Mouse (Mus musculus) forebrain, embryonic 11.5 days (tissue): ENCODE data around the gene Myo18a. TPM values are rescaled to one million over a fixed set of nuclear protein-coding genes. Genes with fewer than 3 reads are reported as not detected.
A peak's percentile ranks its signal among the peaks of the same experiment; 100 is the strongest.

Experiments used
- ATAC-seq: fragments of 200-750 bp; cut with Nextera tagmentation; replicated peaks from 2 replicates; pipeline ENCODE4 v1.8.0; 2017; ENCODE audit warnings: moderate TSS enrichment; ENCODE audit not compliant: low FRiP score
- DNase-seq: peaks from one replicate; pipeline ENCODE4 v3.0.0-alpha.2; 2017; ENCODE audit warnings: low spot score
- H3K27ac ChIP-seq: fragments of 300-500 bp; sonication (generic); 2 replicates; pipeline ENCODE4 v1.5.1; 2014; ENCODE audit warnings: low read depth, low read length
- H3K27me3 ChIP-seq: fragments of 300-500 bp; sonication (generic); 2 replicates; pipeline ENCODE4 v1.6.1; 2014; ENCODE audit warnings: mild to moderate bottlenecking, low read length, mixed read lengths; ENCODE audit not compliant: control insufficient read depth, insufficient read depth
- H3K36me3 ChIP-seq: fragments of 300-500 bp; sonication (generic); 2 replicates; pipeline ENCODE4 v1.6.1; 2014; ENCODE audit warnings: mild to moderate bottlenecking, low read length, moderate library complexity, mixed read lengths; ENCODE audit not compliant: control insufficient read depth, insufficient read depth
- H3K4me1 ChIP-seq: fragments of 300-500 bp; sonication (generic); replicated peaks from 2 replicates; pipeline ENCODE4 v1.6.1; 2014; ENCODE audit warnings: low read length, mixed read lengths; ENCODE audit not compliant: control insufficient read depth, insufficient read depth
- H3K4me2 ChIP-seq: fragments of 300-500 bp; sonication (generic); 2 replicates; pipeline ENCODE4 v1.6.1; 2014; ENCODE audit warnings: low read depth, mild to moderate bottlenecking, low read length, moderate library complexity, mixed read lengths; ENCODE audit not compliant: severe bottlenecking
- H3K4me3 ChIP-seq: fragments of 300-500 bp; sonication (generic); 2 replicates; pipeline ENCODE4 v1.5.1; 2014; ENCODE audit warnings: low read depth, low read length
- H3K9ac ChIP-seq: fragments of 300-500 bp; sonication (generic); 2 replicates; pipeline ENCODE4 v1.6.1; 2014; ENCODE audit warnings: low read length
- H3K9me3 ChIP-seq: fragments of 300-500 bp; sonication (generic); 2 replicates; pipeline ENCODE4 v1.6.1; 2016; ENCODE audit warnings: low read length, mixed read lengths; ENCODE audit not compliant: control insufficient read depth
- whole genome bisulfite sequencing: fragments of 180-500 bp; shearing (Covaris S2); extraction: QIAGEN DNeasy Blood & Tissue Kit; methylation state at CpG from one replicate; pipeline ENCODE4 v1.1.7; 2014; 5-methylcytosine and 5-hydroxymethylcytosine counted together
- polyA plus RNA-seq: library from polyadenylated mRNA; unstranded; fragments of >200 nt; fragmentation: Nextera tagmentation; extraction: Ambion mirVana; gene quantifications from 2 replicates; pipeline ENCODE4 v1.2.1, GENCODE M21; 2014

Gene Myo18a
- polyA plus RNA-seq, 1 experiment from 2014 or later, result 31.4 TPM

GRCm38 (mm10) chr11:77764694-77765458 lies 1.8 kb downstream of the Myo18a start:
- WGBS, result 66% methylated on average over 9 of the region's 9 CpGs
- Histone ChIP-seq H3K27ac (no peak overlapping the region), H3K4me1 (peaks cover 27% of the 10 kb centered on the region), H3K36me3 (no peaks in the 10 kb centered on the region), H3K4me3 (peak overlapping the region; percentile 90; the same call in 1 of the 2 replicates), H3K9ac (peak overlapping the region; percentile 96; the same call in 1 of the 2 replicates), H3K9me3 (no peaks in the 10 kb centered on the region), H3K27me3 (no peaks in the 10 kb centered on the region; the same call in 1 of the 2 replicates), H3K4me2 (peak overlapping the region; percentile 71; the same call in 1 of the 2 replicates)
- no peak for DNase-seq
- no peak for ATAC-seq

DNA sequence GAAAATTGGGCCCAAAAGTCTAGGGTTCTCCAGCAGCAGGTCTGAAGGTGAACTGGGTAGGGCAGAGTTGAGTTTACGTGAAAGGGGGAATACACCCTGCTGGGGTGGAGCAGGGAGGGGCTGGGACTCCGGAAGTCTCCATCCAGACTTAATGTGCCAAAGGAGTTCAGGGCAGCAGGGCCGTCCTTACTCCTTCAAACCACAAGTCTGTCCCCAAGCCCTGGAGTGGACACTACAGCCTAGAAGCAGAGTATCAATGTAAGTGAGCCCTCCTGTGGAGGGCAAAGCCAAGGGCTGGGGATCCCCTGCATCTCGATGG lies 2.4 kb downstream of the Myo18a start:
- H3K4me1 ChIP-seq, result peaks cover 27% of the 10 kb centered on the region
- no peaks in the 10 kb centered on the region for H3K36me3 ChIP-seq

DNA sequence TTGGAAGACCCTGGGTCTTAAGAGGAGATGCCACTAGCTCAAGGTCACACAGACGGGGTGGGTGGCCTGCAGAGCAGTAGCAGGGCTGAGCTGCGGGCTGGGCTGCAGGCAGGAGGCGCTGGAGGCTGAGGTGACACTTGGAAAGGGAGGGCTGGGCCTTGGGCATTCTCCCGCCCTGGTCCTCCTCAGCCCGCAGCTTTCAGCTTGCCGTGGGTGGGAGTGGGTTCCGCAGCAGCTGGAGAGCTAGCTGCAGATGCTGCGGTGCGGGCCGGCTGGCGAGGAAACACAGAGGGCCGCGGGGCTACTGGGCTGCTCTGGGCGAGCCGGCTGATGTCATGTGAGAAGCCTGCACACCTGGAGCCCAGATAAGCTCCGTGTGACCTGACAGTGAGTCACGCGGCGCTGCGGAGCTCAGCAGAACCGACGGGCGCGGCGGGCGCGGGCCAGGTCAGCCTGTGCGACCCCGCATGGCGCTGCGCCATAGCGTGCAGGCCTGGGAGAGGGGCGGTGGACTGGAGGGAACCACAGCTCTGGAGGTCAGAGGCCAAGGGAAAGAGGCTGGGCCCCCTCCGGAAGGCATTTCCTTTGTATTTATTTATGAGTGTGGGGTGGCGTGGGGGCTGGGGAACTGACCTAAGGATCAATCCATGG lies 3.4 kb downstream of the Myo18a start:
- ATAC-seq (no peak), DNase-seq (peak; percentile 71)
- Histone ChIP-seq H3K27ac (no peak overlapping the region), H3K27me3 (no peaks in the 10 kb centered on the region; the same call in 1 of the 2 replicates), H3K4me2 (peak overlapping the region; percentile 51), H3K9me3 (no peaks in the 10 kb centered on the region), H3K4me3 (peak overlapping the region; percentile 21), H3K4me1 (peaks cover 27% of the 10 kb centered on the region), H3K9ac (peak overlapping the region; percentile 37), H3K36me3 (no peaks in the 10 kb centered on the region)
- 1% methylated on average over 35 of the region's 35 CpGs for WGBS

More for the DNA sequence above, 2.4 kb downstream of the Myo18a start:
- Histone ChIP-seq H3K4me3 (0 out of 2 replicates have a peak overlapping the region, but pooled peaks have one; percentile 2), H3K4me2 (no peak overlapping the region), H3K9me3 (no peaks in the 10 kb centered on the region), H3K27me3 (no peaks in the 10 kb centered on the region; the same call in 1 of the 2 replicates), H3K27ac (no peak overlapping the region), H3K9ac (no peak overlapping the region)
- 49% methylated on average over 4 of the region's 4 CpGs for WGBS
- no peak for ATAC-seq
- DNase-seq, result no peak

- no peak for ATAC-seq
Measured at GRCm38 (mm10) chr11:77769496-77769895, 6.5 kb downstream of the Myo18a start.

DNA sequence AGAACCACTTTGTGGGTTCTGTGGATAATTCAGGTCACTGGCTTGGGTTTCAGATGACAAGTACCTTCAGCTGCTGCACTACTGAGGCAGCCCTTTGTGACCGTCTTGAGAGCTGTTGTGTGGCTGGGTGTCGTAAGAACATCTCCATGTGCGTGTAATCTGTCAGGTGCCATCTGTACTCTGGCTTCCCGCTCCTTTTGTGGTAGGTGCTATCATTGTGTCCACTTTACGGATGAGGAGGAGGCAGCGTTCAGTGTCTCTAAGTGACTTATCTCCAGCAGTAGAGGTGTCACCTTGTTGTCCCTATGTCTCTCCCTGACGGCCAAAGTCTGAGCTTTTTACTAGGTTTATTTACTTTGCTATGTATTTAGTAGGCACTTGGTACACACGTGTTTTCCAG lies 7.3 kb downstream of the Myo18a start:
- no peaks in the 10 kb centered on the region for H3K9me3 ChIP-seq
- H3K4me1 ChIP-seq, result peaks cover 14% of the 10 kb centered on the region
- H3K27ac ChIP-seq, result no peak overlapping the region
- no peak overlapping the region for H3K4me3 ChIP-seq
- WGBS, result 88% methylated on average over 8 of the region's 8 CpGs
- no peak overlapping the region for H3K9ac ChIP-seq
- H3K27me3 ChIP-seq, result no peaks in the 10 kb centered on the region; the same call in 1 of the 2 replicates
- no peak for ATAC-seq
- no peaks in the 10 kb centered on the region for H3K36me3 ChIP-seq
- no peak for DNase-seq
- no peak overlapping the region for H3K4me2 ChIP-seq

More at GRCm38 (mm10) chr11:77769496-77769895, 6.5 kb downstream of the Myo18a start:
- 88% methylated on average over 4 of the region's 4 CpGs for WGBS
- H3K4me2 ChIP-seq, result no peak overlapping the region
- H3K27me3 ChIP-seq, result no peaks in the 10 kb centered on the region; the same call in 1 of the 2 replicates
- H3K4me3 ChIP-seq, result no peak overlapping the region
- H3K9me3 ChIP-seq, result no peaks in the 10 kb centered on the region
- no peak for DNase-seq
- no peaks in the 10 kb centered on the region for H3K36me3 ChIP-seq
- peaks cover 19% of the 10 kb centered on the region for H3K4me1 ChIP-seq
- no peak overlapping the region for H3K27ac ChIP-seq
- no peak overlapping the region for H3K9ac ChIP-seq

- no peaks in the 10 kb centered on the region for H3K4me1 ChIP-seq
- WGBS, result 78% methylated on average over 8 of the region's 8 CpGs
- H3K36me3 ChIP-seq, result no peaks in the 10 kb centered on the region
- ATAC-seq (no peak), DNase-seq (no peak)
- no peaks in the 10 kb centered on the region for H3K27me3 ChIP-seq
- no peak overlapping the region for H3K9ac ChIP-seq
- no peak overlapping the region for H3K4me3 ChIP-seq
- H3K9me3 ChIP-seq, result no peaks in the 10 kb centered on the region
- no peak overlapping the region for H3K27ac ChIP-seq
- no peak overlapping the region for H3K4me2 ChIP-seq
Measured at GRCm38 (mm10) chr11:77771879-77772713, 9.1 kb downstream of the Myo18a start.

DNA sequence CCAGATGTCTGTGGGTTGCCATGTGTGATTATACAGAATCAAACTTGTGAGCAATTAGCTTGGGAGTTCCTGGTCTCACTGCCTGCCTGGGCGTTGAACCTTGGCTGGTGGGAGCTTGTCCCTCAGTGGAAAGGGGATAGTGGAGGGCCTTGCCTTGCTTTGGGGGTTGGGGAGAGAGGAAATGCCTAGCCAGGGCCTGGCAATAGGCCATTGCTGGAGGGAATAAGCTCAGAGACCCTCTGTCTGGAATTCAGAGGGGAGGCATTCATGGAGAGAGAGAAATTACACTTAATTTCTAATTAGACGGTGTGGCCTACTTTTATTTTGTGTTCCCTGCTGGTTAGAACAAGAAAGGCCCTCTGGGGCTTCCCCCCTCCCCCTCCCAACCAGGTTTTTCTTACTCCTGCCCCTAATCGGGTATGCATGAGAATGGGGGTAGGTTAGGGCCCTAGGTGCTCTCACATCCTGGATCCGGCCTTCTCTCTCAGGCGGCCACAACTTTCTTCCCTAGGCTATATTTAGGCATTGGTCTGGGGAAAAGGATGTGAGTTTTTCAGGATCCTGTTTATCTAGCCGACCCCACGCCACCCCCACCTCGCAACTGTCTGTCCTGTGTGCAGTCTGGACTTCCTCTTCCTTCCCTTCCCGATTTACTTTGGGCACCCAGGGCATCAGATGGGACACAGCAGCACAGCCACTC lies 12.8 kb downstream of the Myo18a start:
- ATAC-seq, result no peak
- no peaks in the 10 kb centered on the region for H3K4me1 ChIP-seq
- H3K27ac ChIP-seq, result no peak overlapping the region
- no peak overlapping the region for H3K9ac ChIP-seq
- H3K4me3 ChIP-seq, result no peak overlapping the region
- no peak for DNase-seq
- H3K9me3 ChIP-seq, result no peaks in the 10 kb centered on the region
- H3K36me3 ChIP-seq, result no peaks in the 10 kb centered on the region; the same call in 1 of the 2 replicates
- WGBS, result 57% methylated on average over 9 of the region's 9 CpGs
- no peak overlapping the region for H3K4me2 ChIP-seq
- no peaks in the 10 kb centered on the region for H3K27me3 ChIP-seq

DNA sequence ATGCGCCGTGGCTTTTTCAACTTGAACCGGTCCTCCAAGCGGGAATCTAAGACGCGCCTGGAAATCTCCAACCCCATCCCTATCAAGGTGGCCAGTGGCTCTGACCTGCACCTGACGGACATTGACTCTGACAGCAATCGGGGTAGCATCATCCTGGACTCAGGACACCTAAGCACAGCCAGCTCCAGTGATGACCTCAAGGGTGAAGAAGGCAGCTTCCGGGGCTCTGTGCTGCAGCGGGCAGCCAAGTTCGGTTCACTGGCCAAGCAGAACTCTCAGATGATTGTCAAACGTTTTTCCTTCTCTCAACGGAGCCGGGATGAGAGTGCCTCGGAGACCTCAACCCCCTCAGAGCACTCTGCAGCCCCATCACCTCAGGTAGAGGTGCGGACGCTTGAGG lies 14.4 kb downstream of the Myo18a start:
- H3K4me2 ChIP-seq, result no peak overlapping the region
- ATAC-seq, result no peak
- H3K27ac ChIP-seq, result no peak overlapping the region
- 92% methylated on average over 17 of the region's 17 CpGs for WGBS
- no peaks in the 10 kb centered on the region for H3K4me1 ChIP-seq
- no peak overlapping the region for H3K9ac ChIP-seq
- H3K9me3 ChIP-seq, result no peaks in the 10 kb centered on the region
- no peaks in the 10 kb centered on the region for H3K27me3 ChIP-seq
- no peak overlapping the region for H3K4me3 ChIP-seq
- no peak for DNase-seq
- H3K36me3 ChIP-seq, result no peaks in the 10 kb centered on the region; the same call in 1 of the 2 replicates
